Mouse (Mus musculus) heart, postnatal 10 days (tissue): Measurements from ENCODE around the gene Olfr143. TPM values are rescaled to one million over a fixed set of nuclear protein-coding genes. Genes with fewer than 3 reads are reported as not detected.

Experiments
- DNase-seq, 2 experiments: peaks; one replicate each; pipeline ENCODE4 v3.0.0; 2021
- intact Hi-C: fragments of 180-260 bp; cut with DNase I; formaldehyde crosslinking; loops from one replicate; pipeline ENCODE4 v1.15.1; 2025
- total RNA-seq, 2 experiments: library from RNA; stranded (reverse); gene quantifications; 2 replicates each; pipeline ENCODE4 v1.2.3; 2021

Gene Olfr143
- not detected for total RNA-seq

- intact Hi-C loops: no loop called here
- DNase-seq: no peak
Observed at GRCm38 (mm10) chr9:38252474-38252873, at the start of gene Olfr143. Olfr143 (plus strand) TSS chr9:38252774.

- intact Hi-C loops: no loop called here
- no peak for DNase-seq
Observed at GRCm38 (mm10) chr9:38208065-38208464, 44.5 kb upstream of the Olfr143 start, which contains the start of gene Olfr893. Olfr893 (plus strand) TSS chr9:38208365.

- intact Hi-C loops: no loop called here
Observed at GRCm38 (mm10) chr9:38217755-38218154, 34.8 kb upstream of the Olfr143 start, which contains the start of gene Olfr894. Olfr894 (plus strand) TSS chr9:38218055.

GRCm38 (mm10) chr9:38267551-38267950, 15.0 kb downstream of the Olfr143 start, which contains the start of gene Olfr895:
Olfr895 (plus strand) TSS chr9:38267851.
- no peak for DNase-seq
- intact Hi-C loops: no loop called here

More at GRCm38 (mm10) chr9:38217755-38218154, 34.8 kb upstream of the Olfr143 start, which contains the start of gene Olfr894:
- DNase-seq: no peak

GRCm38 (mm10) chr9:38290807-38291206, 38.2 kb downstream of the Olfr143 start, which contains the start of gene Olfr896-ps1:
Olfr896-ps1 (plus strand) TSS chr9:38291107.
- intact Hi-C loops: no loop called here
- no peak for DNase-seq

Other genes starting within 250 kb of the Olfr143 start
- gene Olfr883, start 227.0 kb upstream of the Olfr143 start, total RNA-seq: not detected
- gene Olfr884, start 206.2 kb upstream of the Olfr143 start, total RNA-seq: not detected
- not detected for gene Olfr885, start 191.5 kb upstream of the Olfr143 start, total RNA-seq
- gene Olfr887, start 168.7 kb upstream of the Olfr143 start, total RNA-seq: not detected
- not detected for gene Olfr888, start 144.6 kb upstream of the Olfr143 start, total RNA-seq
- gene Olfr889, start 137.6 kb upstream of the Olfr143 start, total RNA-seq: not detected
- not detected for gene Olfr890, start 110.3 kb upstream of the Olfr143 start, total RNA-seq
- gene Olfr891, start 72.0 kb upstream of the Olfr143 start, total RNA-seq: not detected
- not detected for gene Olfr893, start 44.4 kb upstream of the Olfr143 start, total RNA-seq
- not detected for gene Olfr894, start 34.7 kb upstream of the Olfr143 start, total RNA-seq
- not detected for gene Olfr895, start 15.1 kb downstream of the Olfr143 start, total RNA-seq
- not detected for gene Olfr896-ps1, start 38.3 kb downstream of the Olfr143 start, total RNA-seq
- not detected for gene Olfr25, start 76.3 kb downstream of the Olfr143 start, total RNA-seq
- not detected for gene Olfr898, start 95.6 kb downstream of the Olfr143 start, total RNA-seq
- gene Olfr250, start 114.1 kb downstream of the Olfr143 start, total RNA-seq: not detected
- not detected for gene Olfr251, start 124.3 kb downstream of the Olfr143 start, total RNA-seq
- gene Olfr147, start 148.9 kb downstream of the Olfr143 start, total RNA-seq: not detected
- gene Olfr901, start 176.7 kb downstream of the Olfr143 start, total RNA-seq: not detected
- not detected for gene Olfr902, start 194.9 kb downstream of the Olfr143 start, total RNA-seq
- not detected for gene Olfr904, start 210.4 kb downstream of the Olfr143 start, total RNA-seq
- gene Olfr905, start 218.3 kb downstream of the Olfr143 start, total RNA-seq: not detected
- not detected for gene Olfr906, start 234.3 kb downstream of the Olfr143 start, total RNA-seq
- gene Olfr907, start 243.0 kb downstream of the Olfr143 start, total RNA-seq: not detected